Mouse (Mus musculus) forebrain, embryonic 11.5 days (tissue): ENCODE measurements at regions not wholly inside any gene's neighbourhood (a gene's known extent, or its start where the extent isn't known, plus 50 kb on each side); places are given as distances from the start of the nearest gene placed in this dataset.

Source experiments
- ATAC-seq: fragments of 200-750 bp; cut with Nextera tagmentation; replicated peaks from 2 replicates; pipeline ENCODE4 v1.8.0; 2017; ENCODE audit warnings: moderate TSS enrichment; ENCODE audit not compliant: low FRiP score
- DNase-seq: peaks from one replicate; pipeline ENCODE4 v3.0.0-alpha.2; 2017; ENCODE audit warnings: low spot score
- H3K27ac ChIP-seq: fragments of 300-500 bp; sonication (generic); 2 replicates; pipeline ENCODE4 v1.5.1; 2014; ENCODE audit warnings: low read depth, low read length
- H3K27me3 ChIP-seq: fragments of 300-500 bp; sonication (generic); 2 replicates; pipeline ENCODE4 v1.6.1; 2014; ENCODE audit warnings: mild to moderate bottlenecking, low read length, mixed read lengths; ENCODE audit not compliant: control insufficient read depth, insufficient read depth
- H3K36me3 ChIP-seq: fragments of 300-500 bp; sonication (generic); 2 replicates; pipeline ENCODE4 v1.6.1; 2014; ENCODE audit warnings: mild to moderate bottlenecking, low read length, moderate library complexity, mixed read lengths; ENCODE audit not compliant: control insufficient read depth, insufficient read depth
- H3K4me1 ChIP-seq: fragments of 300-500 bp; sonication (generic); replicated peaks from 2 replicates; pipeline ENCODE4 v1.6.1; 2014; ENCODE audit warnings: low read length, mixed read lengths; ENCODE audit not compliant: control insufficient read depth, insufficient read depth
- H3K4me2 ChIP-seq: fragments of 300-500 bp; sonication (generic); 2 replicates; pipeline ENCODE4 v1.6.1; 2014; ENCODE audit warnings: low read depth, mild to moderate bottlenecking, low read length, moderate library complexity, mixed read lengths; ENCODE audit not compliant: severe bottlenecking
- H3K4me3 ChIP-seq: fragments of 300-500 bp; sonication (generic); 2 replicates; pipeline ENCODE4 v1.5.1; 2014; ENCODE audit warnings: low read depth, low read length
- H3K9ac ChIP-seq: fragments of 300-500 bp; sonication (generic); 2 replicates; pipeline ENCODE4 v1.6.1; 2014; ENCODE audit warnings: low read length
- H3K9me3 ChIP-seq: fragments of 300-500 bp; sonication (generic); 2 replicates; pipeline ENCODE4 v1.6.1; 2016; ENCODE audit warnings: low read length, mixed read lengths; ENCODE audit not compliant: control insufficient read depth
- WGBS: fragments of 180-500 bp; shearing (Covaris S2); extraction: QIAGEN DNeasy Blood & Tissue Kit; methylation state at CpG from one replicate; pipeline ENCODE4 v1.1.7; 2014; 5-methylcytosine and 5-hydroxymethylcytosine counted together

DNA sequence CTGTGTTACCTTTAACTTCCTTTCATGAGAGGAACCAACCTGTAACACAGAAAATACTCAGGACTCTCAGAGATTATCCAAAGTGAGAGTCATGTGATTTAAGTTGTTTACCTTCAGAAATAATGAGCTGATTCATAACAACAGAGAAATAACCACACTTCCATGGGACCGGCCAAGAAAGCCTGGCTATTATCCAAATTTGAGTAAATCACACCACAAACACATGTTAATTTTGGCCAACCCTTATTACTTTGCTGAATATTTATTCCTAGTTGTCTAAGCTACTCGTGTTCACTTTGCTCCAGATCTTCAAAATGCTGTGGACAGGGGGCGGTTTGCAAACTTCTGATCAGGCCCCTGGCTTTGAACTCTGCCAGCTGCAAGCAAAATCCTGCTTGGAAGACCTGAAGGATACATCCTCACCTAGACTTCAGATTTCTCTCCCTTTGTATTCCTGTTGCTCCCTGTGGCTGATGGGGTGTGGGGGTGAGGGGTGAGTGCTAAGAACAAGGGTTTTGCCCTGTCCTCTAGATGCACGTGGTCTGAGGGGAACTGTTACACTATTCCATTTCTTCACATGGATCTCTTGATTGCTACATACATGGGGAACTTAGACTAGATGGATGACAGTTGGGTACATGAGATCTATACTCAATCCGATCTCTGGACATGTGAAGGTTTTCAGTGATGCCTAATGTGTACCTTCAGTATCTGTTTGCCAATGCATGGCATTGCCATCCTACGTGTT is 468.2 kb downstream of the Lmo4 start:
- Histone ChIP-seq H3K9me3 (no peaks in the 10 kb centered on the region), H3K4me2 (no peak overlapping the region), H3K4me1 (no peaks in the 10 kb centered on the region), H3K27ac (no peak overlapping the region), H3K9ac (no peak overlapping the region), H3K36me3 (no peaks in the 10 kb centered on the region), H3K4me3 (no peak overlapping the region), H3K27me3 (no peaks in the 10 kb centered on the region)
- 89% methylated on average over 6 of the region's 6 CpGs for WGBS
- DNase-seq (no peak), ATAC-seq (no peak)

DNA sequence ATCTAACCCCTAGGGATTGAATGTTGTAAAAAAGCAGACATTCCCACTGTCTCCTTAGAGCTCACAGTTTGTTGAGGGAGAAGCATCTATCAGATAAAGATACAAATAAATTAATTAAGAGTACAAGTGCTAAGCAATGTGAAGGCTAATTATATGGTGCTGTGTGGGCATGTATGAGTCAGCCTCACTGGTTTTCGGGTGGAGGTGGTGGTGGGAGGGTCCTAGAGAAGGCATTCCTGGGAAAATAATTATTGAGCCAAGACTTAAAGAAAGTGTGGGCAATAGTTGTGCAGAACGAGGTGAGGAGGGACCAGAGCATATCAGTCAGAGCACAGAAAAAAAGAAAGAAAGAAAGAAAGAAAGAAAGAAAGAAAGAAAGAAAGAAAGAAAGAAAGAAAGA is 470.2 kb downstream of the Lmo4 start:
- no peak for ATAC-seq
- Histone ChIP-seq H3K27me3 (no peaks in the 10 kb centered on the region), H3K36me3 (no peaks in the 10 kb centered on the region), H3K4me3 (no peak overlapping the region), H3K4me2 (no peak overlapping the region), H3K9ac (no peak overlapping the region), H3K9me3 (no peaks in the 10 kb centered on the region), H3K27ac (no peak overlapping the region), H3K4me1 (no peaks in the 10 kb centered on the region; the same call in 1 of the 2 replicates)
- DNase-seq, result no peak
- 84% methylated on average over 2 of the region's 2 CpGs for WGBS

DNA sequence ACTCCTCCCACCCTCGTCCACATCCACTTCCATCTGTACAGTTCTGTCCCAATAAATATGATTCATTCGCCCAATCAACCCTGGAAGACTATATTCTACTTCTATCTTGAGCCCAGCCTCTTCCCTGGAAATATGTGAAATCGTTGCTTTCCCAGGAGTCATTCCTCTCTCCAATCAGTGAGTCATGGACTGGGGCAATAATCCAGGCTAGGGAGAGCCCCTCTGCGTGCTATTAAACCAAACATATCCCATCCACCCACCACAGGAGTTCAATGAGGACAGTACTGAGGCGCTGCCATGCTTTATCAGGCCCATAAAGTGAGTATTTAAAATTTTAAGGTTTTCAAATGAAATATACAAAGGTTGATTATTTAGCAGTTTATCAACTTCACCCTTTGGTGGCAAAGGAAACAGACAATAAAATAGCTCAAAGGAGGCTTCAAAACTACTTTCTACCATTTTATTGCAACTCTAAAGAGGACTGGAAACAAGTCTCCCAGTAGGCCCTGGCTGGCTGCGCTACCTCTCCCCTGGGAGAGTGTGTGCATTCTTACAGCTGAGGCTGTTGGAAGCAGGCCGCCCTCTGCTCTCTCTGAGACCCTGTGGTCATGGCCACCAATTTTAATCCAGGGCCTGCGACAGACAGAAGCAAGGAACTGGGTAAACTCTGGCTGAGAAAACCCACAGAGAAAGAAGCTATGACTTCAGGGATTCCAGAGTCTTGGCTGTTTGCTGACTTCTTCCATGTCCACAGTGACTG is 471.9 kb downstream of the Lmo4 start:
- Histone ChIP-seq H3K4me1 (no peaks in the 10 kb centered on the region; the same call in 1 of the 2 replicates), H3K27ac (no peak overlapping the region), H3K9me3 (no peaks in the 10 kb centered on the region), H3K4me3 (no peak overlapping the region), H3K36me3 (no peaks in the 10 kb centered on the region), H3K9ac (no peak overlapping the region), H3K27me3 (no peaks in the 10 kb centered on the region), H3K4me2 (no peak overlapping the region)
- no peak for DNase-seq
- ATAC-seq, result no peak
- 89% methylated on average over 8 of the region's 8 CpGs for WGBS

DNA sequence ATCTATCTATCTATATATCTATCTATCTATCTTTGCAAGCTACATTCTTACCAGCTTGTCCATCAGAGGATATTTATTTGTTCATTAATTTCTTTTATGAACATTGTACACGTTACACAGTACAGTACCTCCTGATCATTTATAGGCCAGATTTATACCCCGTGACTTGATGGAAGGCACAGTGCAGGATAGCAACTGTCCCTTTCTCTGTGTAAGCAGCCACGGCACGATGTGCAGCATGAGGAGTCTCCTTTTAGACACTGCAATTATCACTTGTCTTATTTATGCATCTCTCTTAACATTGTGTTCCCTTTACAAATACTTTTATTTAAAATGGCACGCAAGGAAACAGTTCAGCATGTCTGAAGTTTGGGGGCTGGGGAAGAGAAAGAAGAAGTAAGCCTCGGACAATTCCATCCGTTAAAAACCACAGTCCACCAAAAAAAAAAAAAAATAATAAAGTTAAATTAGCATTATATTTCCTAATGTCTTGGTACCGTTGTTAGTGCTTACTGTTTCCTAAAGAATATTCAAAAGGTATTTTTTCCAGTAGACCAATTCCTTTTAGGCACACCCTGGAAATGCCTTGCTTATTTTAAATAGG is 475.4 kb downstream of the Lmo4 start:
- Histone ChIP-seq H3K27me3 (no peaks in the 10 kb centered on the region), H3K4me1 (no peaks in the 10 kb centered on the region; the same call in 1 of the 2 replicates), H3K9me3 (no peaks in the 10 kb centered on the region), H3K36me3 (no peaks in the 10 kb centered on the region), H3K4me2 (no peak overlapping the region), H3K4me3 (no peak overlapping the region), H3K9ac (no peak overlapping the region), H3K27ac (no peak overlapping the region)
- WGBS, result 56% methylated on average over 8 of the region's 8 CpGs
- DNase-seq (no peak), ATAC-seq (peak; percentile 63)

DNA sequence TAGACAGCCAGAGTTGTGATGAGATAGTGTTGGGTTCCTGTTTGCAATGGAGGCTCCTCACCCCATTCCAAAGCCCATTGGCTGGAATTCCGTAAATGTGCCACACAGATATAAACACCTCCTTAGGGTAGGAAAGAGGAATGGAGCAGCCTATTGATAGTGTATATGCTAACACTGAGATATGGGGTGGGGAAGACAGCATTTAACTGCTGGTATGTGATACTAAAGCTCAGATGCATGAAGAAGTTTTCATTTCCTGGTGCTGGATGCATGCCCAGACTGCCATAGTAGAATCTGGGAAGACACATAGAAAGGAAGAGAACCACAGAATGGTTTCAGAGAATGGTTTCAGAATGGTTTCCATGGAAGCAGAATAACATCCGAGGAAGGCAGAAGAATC is 482.4 kb downstream of the Lmo4 start:
- Histone ChIP-seq H3K27ac (no peak overlapping the region), H3K4me1 (no peaks in the 10 kb centered on the region), H3K9me3 (no peaks in the 10 kb centered on the region), H3K4me2 (no peak overlapping the region), H3K27me3 (no peaks in the 10 kb centered on the region), H3K36me3 (no peaks in the 10 kb centered on the region), H3K4me3 (no peak overlapping the region), H3K9ac (no peak overlapping the region)
- DNase-seq (no peak), ATAC-seq (no peak)
- WGBS, result 93% methylated on average over 2 of the region's 2 CpGs

DNA sequence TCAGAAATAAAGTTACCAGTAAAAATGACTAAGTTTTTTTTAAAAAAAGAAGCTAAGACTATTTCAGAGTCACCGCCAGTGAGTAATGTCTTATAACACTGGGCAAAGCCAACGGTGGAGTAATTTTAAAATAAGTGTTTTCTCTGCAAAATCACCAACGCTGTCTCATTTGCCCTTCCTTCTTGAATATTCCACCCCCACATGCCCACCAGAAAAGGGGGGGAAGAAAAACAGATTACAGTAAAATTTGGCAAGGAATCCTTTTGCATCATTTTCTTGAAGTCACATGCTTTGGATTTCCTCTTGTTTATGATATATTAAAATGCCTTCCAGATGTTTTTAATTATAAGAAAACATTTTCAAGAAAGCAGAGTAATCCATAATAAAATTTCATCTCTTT is 482.9 kb downstream of the Lmo4 start:
- H3K9me3 ChIP-seq, result no peaks in the 10 kb centered on the region
- H3K27me3 ChIP-seq, result no peaks in the 10 kb centered on the region
- no peak overlapping the region for H3K4me2 ChIP-seq
- no peak for ATAC-seq
- H3K36me3 ChIP-seq, result no peaks in the 10 kb centered on the region
- no peak overlapping the region for H3K27ac ChIP-seq
- H3K9ac ChIP-seq, result no peak overlapping the region
- H3K4me3 ChIP-seq, result no peak overlapping the region
- H3K4me1 ChIP-seq, result no peaks in the 10 kb centered on the region
- WGBS, result 91% methylated on average over 3 of the region's 3 CpGs
- DNase-seq, result no peak

DNA sequence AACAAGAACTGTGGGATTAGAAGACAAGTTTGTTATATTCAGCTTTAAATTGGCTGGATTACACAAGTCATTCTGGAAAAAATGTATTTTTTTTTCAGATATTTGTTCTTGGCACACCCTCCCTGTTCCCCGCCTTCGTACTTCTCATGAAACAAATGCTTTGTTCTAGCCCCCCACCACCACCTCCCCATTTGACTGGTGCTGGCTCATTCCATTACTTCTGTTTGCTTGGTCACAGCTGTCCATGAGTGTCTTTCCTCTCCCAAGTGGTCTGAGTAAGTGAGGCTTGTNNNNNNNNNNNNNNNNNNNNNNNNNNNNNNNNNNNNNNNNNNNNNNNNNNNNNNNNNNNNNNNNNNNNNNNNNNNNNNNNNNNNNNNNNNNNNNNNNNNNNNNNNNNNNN is 491.8 kb downstream of the Lmo4 start:
- no peak overlapping the region for H3K27ac ChIP-seq
- H3K9me3 ChIP-seq, result no peaks in the 10 kb centered on the region
- no peak overlapping the region for H3K4me3 ChIP-seq
- 90% methylated on average over 2 of the region's 2 CpGs for WGBS
- no peak overlapping the region for H3K9ac ChIP-seq
- no peaks in the 10 kb centered on the region for H3K36me3 ChIP-seq
- DNase-seq (no peak), ATAC-seq (no peak)
- no peaks in the 10 kb centered on the region for H3K27me3 ChIP-seq
- H3K4me2 ChIP-seq, result no peak overlapping the region
- no peaks in the 10 kb centered on the region for H3K4me1 ChIP-seq

DNA sequence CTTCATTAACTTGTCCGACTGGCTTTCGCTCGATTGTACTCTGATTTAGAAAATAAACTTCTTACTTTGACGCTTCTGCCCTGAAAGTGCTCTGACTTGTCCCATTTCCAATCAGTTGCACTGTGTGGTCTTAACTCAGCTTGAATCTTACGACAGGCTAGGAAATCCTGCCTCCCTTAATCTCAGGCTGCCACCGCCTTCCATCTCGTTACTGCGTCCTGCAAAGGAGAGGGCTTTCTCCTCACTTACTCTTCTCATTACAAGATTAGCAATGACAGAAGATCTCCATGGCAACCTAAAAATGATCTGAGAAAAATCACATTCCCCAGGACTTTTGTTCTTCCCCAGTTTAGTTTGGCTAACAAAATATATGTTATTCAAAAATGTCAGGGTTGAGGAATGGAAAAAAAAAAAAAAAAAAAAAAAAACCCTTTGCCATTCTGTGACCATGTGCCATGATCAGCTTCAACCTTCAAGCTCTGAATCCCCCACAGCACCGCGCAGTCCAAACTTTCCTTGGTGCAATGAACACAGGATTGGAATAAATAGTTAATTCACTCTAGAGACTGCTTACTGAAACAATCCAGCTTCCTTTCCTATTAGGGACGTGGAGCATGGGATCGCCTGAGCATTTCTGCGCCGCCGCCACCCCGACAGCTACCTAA is 494.1 kb downstream of the Lmo4 start:
- Histone ChIP-seq H3K27me3 (no peaks in the 10 kb centered on the region), H3K4me2 (no peak overlapping the region), H3K36me3 (no peaks in the 10 kb centered on the region), H3K27ac (no peak overlapping the region), H3K9me3 (no peaks in the 10 kb centered on the region), H3K4me1 (no peaks in the 10 kb centered on the region), H3K4me3 (no peak overlapping the region), H3K9ac (no peak overlapping the region)
- no peak for DNase-seq
- WGBS, result 40% methylated on average over 16 of the region's 16 CpGs
- 0 out of 2 replicates have a peak, but pooled peaks have one; percentile 46 for ATAC-seq
